Mouse (Mus musculus) embryonic facial prominence, embryonic 12.5 days (tissue): Measurements from ENCODE around the gene Slc16a1. TPM values are rescaled to one million over a fixed set of nuclear protein-coding genes. Genes with fewer than 3 reads are reported as not detected.

Experiments
- ATAC-seq: fragments of 200-750 bp; cut with Nextera tagmentation; 2 replicates; pipeline ENCODE4 v1.8.0; 2017; ENCODE audit not compliant: insufficient number of reproducible peaks, insufficient read depth, low FRiP score, low TSS enrichment
- H3K27ac ChIP-seq: fragments of 300-500 bp; sonication (generic); 2 replicates; pipeline ENCODE4 v1.5.1; 2016; ENCODE audit warnings: mild to moderate bottlenecking
- H3K27me3 ChIP-seq: fragments of 300-500 bp; sonication (generic); 2 replicates; pipeline ENCODE4 v1.6.1; 2016; ENCODE audit warnings: mild to moderate bottlenecking, moderate library complexity
- H3K36me3 ChIP-seq: fragments of 300-500 bp; sonication (generic); 2 replicates; pipeline ENCODE4 v1.6.1; 2016; ENCODE audit warnings: mild to moderate bottlenecking
- H3K4me1 ChIP-seq: fragments of 300-500 bp; sonication (generic); 2 replicates; pipeline ENCODE4 v1.6.1; 2016
- H3K4me2 ChIP-seq: fragments of 300-500 bp; sonication (generic); replicated peaks from 2 replicates; pipeline ENCODE4 v1.6.1; 2016; ENCODE audit warnings: mild to moderate bottlenecking, moderate library complexity
- H3K4me3 ChIP-seq: fragments of 300-500 bp; sonication (generic); 2 replicates; pipeline ENCODE4 v1.5.1; 2016; ENCODE audit warnings: mild to moderate bottlenecking
- H3K9ac ChIP-seq: fragments of 300-500 bp; sonication (generic); 2 replicates; pipeline ENCODE4 v1.6.1; 2016; ENCODE audit warnings: mild to moderate bottlenecking, moderate library complexity
- H3K9me3 ChIP-seq: fragments of 300-500 bp; sonication (generic); 2 replicates; pipeline ENCODE4 v1.6.1; 2016; ENCODE audit warnings: mild to moderate bottlenecking, moderate library complexity
- WGBS: fragments of 180-500 bp; shearing (Covaris S2); methylation state at CpG from one replicate; pipeline ENCODE4 v1.1.7; 2016; 5-methylcytosine and 5-hydroxymethylcytosine counted together
- polyA plus RNA-seq: library from polyadenylated mRNA; unstranded; fragments of >200 nt; fragmentation: Nextera tagmentation; extraction: Ambion mirVana; gene quantifications from 2 replicates; pipeline ENCODE4 v1.2.1, GENCODE M21; 2016

Gene Slc16a1
- polyA plus RNA-seq, 1 experiment from 2014 or later = 35.7 TPM

GRCm38 (mm10) chr3:104615216-104615615, 23.3 kb upstream of the Slc16a1 start:
- Histone ChIP-seq H3K4me1 (no peaks in the 10 kb centered on the region), H3K27ac (no peak overlapping the region), H3K27me3 (no peaks in the 10 kb centered on the region), H3K9me3 (no peaks in the 10 kb centered on the region), H3K9ac (no peak overlapping the region), H3K36me3 (no peaks in the 10 kb centered on the region), H3K4me2 (no peak overlapping the region), H3K4me3 (no peak overlapping the region)
- WGBS = 87% methylated on average over 2 of the region's 2 CpGs
- no peak for ATAC-seq

- no peaks in the 10 kb centered on the region for H3K27me3 ChIP-seq
- H3K9ac ChIP-seq = no peak overlapping the region
- H3K9me3 ChIP-seq = no peaks in the 10 kb centered on the region
- no peaks in the 10 kb centered on the region for H3K36me3 ChIP-seq
- H3K4me2 ChIP-seq = no peak overlapping the region; the same call in 1 of the 2 replicates
- 49% methylated on average over 8 of the region's 8 CpGs for whole genome bisulfite sequencing
- ATAC-seq = no peak
- H3K4me1 ChIP-seq = no peaks in the 10 kb centered on the region
- H3K4me3 ChIP-seq = no peak overlapping the region
- no peak overlapping the region for H3K27ac ChIP-seq
Measured at GRCm38 (mm10) chr3:104616155-104616554, 22.3 kb upstream of the Slc16a1 start.

GRCm38 (mm10) chr3:104621841-104622240, 16.6 kb upstream of the Slc16a1 start:
- Histone ChIP-seq H3K4me2 (no peak overlapping the region), H3K9ac (no peak overlapping the region), H3K9me3 (no peaks in the 10 kb centered on the region), H3K36me3 (no peaks in the 10 kb centered on the region), H3K4me3 (no peak overlapping the region), H3K27ac (no peak overlapping the region), H3K27me3 (no peaks in the 10 kb centered on the region), H3K4me1 (no peaks in the 10 kb centered on the region)
- WGBS = 43% methylated on average over 1 of the region's 1 CpGs
- ATAC-seq = no peak

GRCm38 (mm10) chr3:104629810-104630209, 8.7 kb upstream of the Slc16a1 start:
- H3K4me3 ChIP-seq = no peak overlapping the region
- no peak overlapping the region for H3K27ac ChIP-seq
- H3K36me3 ChIP-seq = no peaks in the 10 kb centered on the region
- no peak overlapping the region for H3K9ac ChIP-seq
- 94% methylated on average over 1 of the region's 2 CpGs for WGBS
- no peak for ATAC-seq
- H3K9me3 ChIP-seq = no peaks in the 10 kb centered on the region
- H3K4me2 ChIP-seq = no peak overlapping the region
- H3K27me3 ChIP-seq = no peaks in the 10 kb centered on the region
- no peaks in the 10 kb centered on the region for H3K4me1 ChIP-seq

GRCm38 (mm10) chr3:104630941-104631340, 7.5 kb upstream of the Slc16a1 start:
- Histone ChIP-seq H3K27ac (no peak overlapping the region), H3K4me1 (no peaks in the 10 kb centered on the region), H3K36me3 (no peaks in the 10 kb centered on the region), H3K4me2 (no peak overlapping the region), H3K9ac (no peak overlapping the region), H3K9me3 (no peaks in the 10 kb centered on the region), H3K27me3 (no peaks in the 10 kb centered on the region), H3K4me3 (no peak overlapping the region)
- WGBS = 84% methylated on average over 2 of the region's 2 CpGs
- ATAC-seq = no peak

GRCm38 (mm10) chr3:104632560-104633162, 5.8 kb upstream of the Slc16a1 start:
- WGBS = 81% methylated on average over 4 of the region's 4 CpGs
- H3K4me1 ChIP-seq = no peaks in the 10 kb centered on the region
- H3K4me2 ChIP-seq = no peak overlapping the region
- no peak overlapping the region for H3K9ac ChIP-seq
- H3K27me3 ChIP-seq = no peaks in the 10 kb centered on the region
- H3K9me3 ChIP-seq = no peaks in the 10 kb centered on the region
- no peaks in the 10 kb centered on the region for H3K36me3 ChIP-seq
- no peak overlapping the region for H3K27ac ChIP-seq
- no peak for ATAC-seq
- no peak overlapping the region for H3K4me3 ChIP-seq

- Histone ChIP-seq H3K27me3 (no peaks in the 10 kb centered on the region), H3K27ac (no peak overlapping the region), H3K9ac (no peak overlapping the region), H3K4me3 (no peak overlapping the region), H3K4me2 (no peak overlapping the region), H3K9me3 (no peaks in the 10 kb centered on the region), H3K36me3 (no peaks in the 10 kb centered on the region), H3K4me1 (no peaks in the 10 kb centered on the region)
- no peak for ATAC-seq
- 94% methylated on average over 2 of the region's 2 CpGs for WGBS
Measured at GRCm38 (mm10) chr3:104636491-104636890, 2.0 kb upstream of the Slc16a1 start.

GRCm38 (mm10) chr3:104637427-104638402, 753 bp upstream of the Slc16a1 start:
- Histone ChIP-seq H3K4me1 (no peaks in the 10 kb centered on the region), H3K9me3 (no peaks in the 10 kb centered on the region), H3K4me2 (peak overlapping the region; percentile 83), H3K36me3 (no peaks in the 10 kb centered on the region), H3K27me3 (no peaks in the 10 kb centered on the region), H3K9ac (peak overlapping the region; percentile 84), H3K4me3 (peak overlapping the region; percentile 86), H3K27ac (0 out of 2 replicates have a peak overlapping the region, but pooled peaks have one; percentile 63)
- WGBS = 12% methylated on average over 38 of the region's 38 CpGs
- ATAC-seq = no peak; the same call in none of the 2 replicates

GRCm38 (mm10) chr3:104638932-104639748, 672 bp downstream of the Slc16a1 start:
- under 1% methylated on average over 56 of the region's 58 CpGs for WGBS
- H3K36me3 ChIP-seq = no peaks in the 10 kb centered on the region
- H3K9ac ChIP-seq = peak overlapping the region; percentile 84
- H3K4me1 ChIP-seq = no peaks in the 10 kb centered on the region
- H3K4me3 ChIP-seq = peak overlapping the region; percentile 86
- peak overlapping the region; percentile 63; the same call in 1 of the 2 replicates for H3K27ac ChIP-seq
- peak overlapping the region; percentile 83 for H3K4me2 ChIP-seq
- no peaks in the 10 kb centered on the region for H3K9me3 ChIP-seq
- no peaks in the 10 kb centered on the region for H3K27me3 ChIP-seq
- ATAC-seq = peak; percentile 80

GRCm38 (mm10) chr3:104639749-104640368, 1.4 kb downstream of the Slc16a1 start:
- Histone ChIP-seq H3K27ac (no peak overlapping the region), H3K4me2 (peak overlapping the region; percentile 83), H3K9ac (no peak overlapping the region), H3K9me3 (no peaks in the 10 kb centered on the region), H3K27me3 (no peaks in the 10 kb centered on the region), H3K4me3 (peak overlapping the region; percentile 86), H3K36me3 (no peaks in the 10 kb centered on the region), H3K4me1 (no peaks in the 10 kb centered on the region)
- 16% methylated on average over 10 of the region's 10 CpGs for WGBS
- ATAC-seq = no peak

GRCm38 (mm10) chr3:104640855-104641254, 2.4 kb downstream of the Slc16a1 start:
- ATAC-seq = no peak
- Histone ChIP-seq H3K9me3 (no peaks in the 10 kb centered on the region), H3K27me3 (no peaks in the 10 kb centered on the region), H3K36me3 (no peaks in the 10 kb centered on the region), H3K4me2 (no peak overlapping the region), H3K9ac (no peak overlapping the region), H3K4me3 (no peak overlapping the region), H3K27ac (no peak overlapping the region), H3K4me1 (no peaks in the 10 kb centered on the region)
